Mouse (Mus musculus) heart, embryonic 12.5 days (tissue): ENCODE measurements around the gene C1qtnf4. TPM values are rescaled to one million over a fixed set of nuclear protein-coding genes. Genes with fewer than 3 reads are reported as not detected.

ENCODE experiments used
- ATAC-seq: fragments of 200-750 bp; cut with Nextera tagmentation; 2 replicates; pipeline ENCODE4 v1.8.0; 2017; ENCODE audit warnings: moderate TSS enrichment, moderate library complexity; ENCODE audit not compliant: insufficient number of reproducible peaks, low FRiP score
- H3K27ac ChIP-seq: fragments of 300-500 bp; sonication (generic); 2 replicates; pipeline ENCODE4 v1.5.1; 2016; ENCODE audit warnings: mild to moderate bottlenecking, moderate library complexity; ENCODE audit not compliant: poor library complexity, severe bottlenecking
- H3K27me3 ChIP-seq: fragments of 300-500 bp; sonication (generic); replicated peaks from 2 replicates; pipeline ENCODE4 v1.6.1; 2016; ENCODE audit warnings: mild to moderate bottlenecking, moderate library complexity
- H3K36me3 ChIP-seq: fragments of 300-500 bp; sonication (generic); 2 replicates; pipeline ENCODE4 v1.6.1; 2016; ENCODE audit warnings: mild to moderate bottlenecking, moderate library complexity
- H3K4me1 ChIP-seq: fragments of 300-500 bp; sonication (generic); replicated peaks from 2 replicates; pipeline ENCODE4 v1.6.1; 2016; ENCODE audit warnings: mild to moderate bottlenecking
- H3K4me2 ChIP-seq: fragments of 300-500 bp; sonication (generic); 2 replicates; pipeline ENCODE4 v1.6.1; 2016; ENCODE audit warnings: mild to moderate bottlenecking, moderate library complexity
- H3K4me3 ChIP-seq: fragments of 300-500 bp; sonication (generic); 2 replicates; pipeline ENCODE4 v1.5.1; 2016; ENCODE audit warnings: mild to moderate bottlenecking
- H3K9ac ChIP-seq: fragments of 300-500 bp; sonication (generic); 2 replicates; pipeline ENCODE4 v1.6.1; 2016; ENCODE audit warnings: mild to moderate bottlenecking, moderate library complexity
- H3K9me3 ChIP-seq: fragments of 300-500 bp; sonication (generic); replicated peaks from 2 replicates; pipeline ENCODE4 v1.6.1; 2016; ENCODE audit warnings: mild to moderate bottlenecking, moderate library complexity
- whole genome bisulfite sequencing: fragments of 180-500 bp; shearing (Covaris S2); methylation state at CpG from one replicate; pipeline ENCODE4 v1.1.7; 2016; 5-methylcytosine and 5-hydroxymethylcytosine counted together
- polyA plus RNA-seq: library from polyadenylated mRNA; unstranded; fragments of >200 nt; fragmentation: Nextera tagmentation; extraction: Ambion mirVana; gene quantifications from 2 replicates; pipeline ENCODE4 v1.2.1, GENCODE M21; 2016

The C1qtnf4 gene
- polyA plus RNA-seq, 1 experiment from 2014 or later, result 18.9 TPM

DNA sequence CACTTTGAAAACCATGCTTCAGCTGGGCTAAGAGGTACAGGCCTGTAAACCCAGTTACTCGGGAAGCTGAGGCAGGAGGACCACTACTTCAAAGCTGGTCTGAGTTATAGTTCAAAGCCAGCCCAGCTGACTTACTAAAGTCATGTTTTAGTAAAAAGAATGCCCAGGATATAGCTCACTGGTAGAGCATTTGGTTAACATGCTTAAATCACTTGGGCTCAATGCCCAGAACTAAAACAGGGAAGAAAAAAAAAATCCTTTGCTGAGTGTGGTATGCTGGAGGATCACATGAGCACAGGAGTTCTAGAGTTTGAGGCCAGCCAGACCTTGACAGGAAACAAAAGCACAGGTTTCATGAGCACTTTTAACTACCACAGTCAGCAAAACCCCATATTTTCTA, 26.0 kb downstream of the C1qtnf4 start:
- Histone ChIP-seq H3K9ac (no peak overlapping the region), H3K9me3 (no peaks in the 10 kb centered on the region), H3K27me3 (no peaks in the 10 kb centered on the region), H3K4me2 (no peak overlapping the region), H3K36me3 (peaks cover 78% of the 10 kb centered on the region), H3K27ac (no peak overlapping the region), H3K4me3 (no peak overlapping the region), H3K4me1 (peaks cover 27% of the 10 kb centered on the region)
- no peak for ATAC-seq
- WGBS, result 74% methylated on average over 1 of the region's 1 CpGs

DNA sequence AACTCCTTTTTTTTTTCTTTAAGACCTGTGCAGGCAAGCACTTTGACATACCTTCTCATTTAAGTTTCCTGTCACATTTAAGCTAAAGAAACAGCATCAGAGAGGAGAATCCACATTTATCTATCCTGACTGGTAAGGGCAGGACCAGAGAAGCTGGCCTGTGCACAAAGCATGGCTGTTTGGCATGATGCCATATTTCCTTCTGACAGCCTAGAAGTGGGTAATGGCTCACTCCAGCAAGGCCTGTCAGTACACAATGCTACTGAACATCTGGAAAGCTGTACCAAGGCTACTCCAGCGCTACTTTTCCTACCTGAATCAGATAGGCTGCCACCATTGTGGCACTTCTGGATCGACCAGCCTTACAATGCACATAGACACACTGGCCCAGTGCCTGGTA, 28.0 kb downstream of the C1qtnf4 start:
- Histone ChIP-seq H3K4me2 (no peak overlapping the region), H3K9ac (no peak overlapping the region), H3K9me3 (no peaks in the 10 kb centered on the region), H3K27me3 (no peaks in the 10 kb centered on the region), H3K36me3 (peaks cover 63% of the 10 kb centered on the region), H3K27ac (peak overlapping the region; percentile 30; the same call in 1 of the 2 replicates), H3K4me3 (no peak overlapping the region), H3K4me1 (peaks cover 30% of the 10 kb centered on the region)
- no peak for ATAC-seq
- 54% methylated on average over 2 of the region's 2 CpGs for WGBS

DNA sequence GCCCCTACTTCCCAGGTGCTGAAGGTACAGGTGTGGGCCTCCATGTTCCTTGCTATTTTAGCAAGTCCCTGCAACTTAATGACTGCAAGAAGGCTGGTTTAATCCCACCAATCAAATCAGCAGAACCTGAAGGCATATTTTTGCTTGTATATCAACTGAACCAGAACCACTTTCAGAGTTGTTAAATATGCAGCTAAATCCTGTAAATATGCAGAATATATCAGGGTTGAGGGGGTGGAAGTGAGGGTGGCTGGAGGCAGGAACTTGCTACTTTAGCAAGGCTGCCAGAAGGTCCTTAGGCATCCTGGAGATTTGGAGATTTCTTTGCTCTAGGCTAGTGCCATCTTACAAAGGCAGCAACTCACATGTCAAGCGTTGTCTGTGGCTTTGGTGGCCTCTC, 29.9 kb downstream of the C1qtnf4 start:
- H3K36me3 ChIP-seq, result peaks cover 46% of the 10 kb centered on the region
- H3K9me3 ChIP-seq, result no peaks in the 10 kb centered on the region
- H3K9ac ChIP-seq, result no peak overlapping the region; the same call in 1 of the 2 replicates
- ATAC-seq, result no peak
- H3K4me1 ChIP-seq, result peaks cover 28% of the 10 kb centered on the region
- no peak overlapping the region for H3K27ac ChIP-seq
- 97% methylated on average over 1 of the region's 1 CpGs for WGBS
- H3K4me3 ChIP-seq, result no peak overlapping the region
- no peaks in the 10 kb centered on the region for H3K27me3 ChIP-seq
- 0 out of 2 replicates have a peak overlapping the region, but pooled peaks have one; percentile 72 for H3K4me2 ChIP-seq

DNA sequence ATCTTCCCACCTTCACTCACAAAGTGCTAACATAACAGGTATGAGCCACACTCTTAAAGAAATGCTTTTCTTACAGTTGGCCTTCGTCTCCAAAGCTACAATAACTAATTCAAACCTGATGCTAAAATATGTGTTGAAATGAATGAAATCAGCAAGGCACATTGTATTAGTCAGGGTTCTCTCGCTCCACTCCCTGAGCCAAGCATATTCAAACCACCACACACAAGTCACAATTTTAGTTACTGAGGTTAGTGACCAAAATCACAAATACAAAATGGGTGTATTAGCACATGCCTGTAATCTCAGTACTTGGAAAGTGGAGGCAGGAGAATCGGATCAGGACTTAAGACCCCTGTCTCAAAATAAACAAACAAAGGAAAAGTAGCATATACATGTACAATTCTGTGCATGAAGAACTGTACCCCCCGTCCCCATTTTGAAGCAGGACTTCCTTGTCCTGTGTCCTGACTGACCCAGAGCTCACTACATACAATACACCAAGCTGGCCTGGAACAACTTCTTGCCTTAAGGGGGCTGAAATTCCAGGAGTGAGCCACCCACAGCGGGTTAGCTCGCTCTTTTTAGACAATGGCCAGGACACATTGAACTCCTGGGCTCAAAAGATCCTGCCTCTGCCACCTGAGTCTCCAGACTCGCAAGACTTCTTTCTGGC, 31.0 kb downstream of the C1qtnf4 start:
- Histone ChIP-seq H3K36me3 (peaks cover 35% of the 10 kb centered on the region), H3K4me3 (peak overlapping the region; percentile 84), H3K4me2 (peak overlapping the region; percentile 72), H3K9me3 (no peaks in the 10 kb centered on the region), H3K27ac (peak overlapping the region; percentile 94), H3K9ac (peak overlapping the region; percentile 98), H3K4me1 (peaks cover 37% of the 10 kb centered on the region), H3K27me3 (no peaks in the 10 kb centered on the region)
- 23% methylated on average over 7 of the region's 7 CpGs for WGBS
- peak; percentile 29; the same call in 1 of the 2 replicates for ATAC-seq

DNA sequence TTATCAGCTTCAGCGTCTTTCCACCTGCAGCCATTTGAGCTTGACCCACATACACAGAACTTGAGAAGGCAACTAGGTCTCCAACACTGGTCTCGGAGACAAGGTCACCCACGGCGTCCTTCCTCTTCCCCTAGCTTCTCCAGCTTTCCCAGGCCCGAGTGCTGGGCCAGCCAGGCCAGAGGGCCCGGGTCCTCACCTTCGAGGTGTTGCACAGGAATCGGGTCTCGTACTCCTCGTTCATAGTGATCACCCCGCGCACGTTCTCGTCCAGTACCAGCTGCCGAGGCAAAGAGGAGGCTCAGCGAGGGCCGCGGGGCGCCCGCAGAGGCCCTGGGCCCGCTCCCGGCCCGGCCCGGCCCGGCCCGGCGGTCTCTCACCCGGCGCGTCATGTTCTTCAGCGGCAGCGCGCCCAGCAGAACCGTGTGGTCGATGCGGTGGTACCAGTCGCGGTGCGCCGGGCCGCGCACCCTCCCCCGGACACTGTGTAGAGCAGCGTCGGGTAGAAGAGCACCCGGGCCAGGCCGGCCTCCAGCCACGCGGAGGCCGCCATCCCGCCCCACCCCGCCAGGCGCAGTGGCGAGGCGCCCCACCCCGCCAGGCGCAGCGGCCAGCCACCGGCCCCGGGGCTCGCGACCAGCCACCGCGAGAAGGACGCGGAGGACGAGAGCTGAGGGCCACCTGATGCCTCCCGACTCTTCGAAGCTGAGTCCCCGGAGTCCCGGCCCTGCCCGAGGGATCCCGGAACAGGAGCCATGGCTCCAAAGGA, 31.8 kb downstream of the C1qtnf4 start:
- peak overlapping the region; percentile 84 for H3K4me3 ChIP-seq
- peaks cover 37% of the 10 kb centered on the region for H3K4me1 ChIP-seq
- ATAC-seq, result peak; percentile 89
- no peaks in the 10 kb centered on the region for H3K27me3 ChIP-seq
- peak overlapping the region; percentile 72 for H3K4me2 ChIP-seq
- peak overlapping the region; percentile 94 for H3K27ac ChIP-seq
- no peaks in the 10 kb centered on the region for H3K9me3 ChIP-seq
- peak overlapping the region; percentile 98 for H3K9ac ChIP-seq
- under 1% methylated on average over 69 of the region's 73 CpGs for WGBS
- peaks cover 30% of the 10 kb centered on the region for H3K36me3 ChIP-seq

DNA sequence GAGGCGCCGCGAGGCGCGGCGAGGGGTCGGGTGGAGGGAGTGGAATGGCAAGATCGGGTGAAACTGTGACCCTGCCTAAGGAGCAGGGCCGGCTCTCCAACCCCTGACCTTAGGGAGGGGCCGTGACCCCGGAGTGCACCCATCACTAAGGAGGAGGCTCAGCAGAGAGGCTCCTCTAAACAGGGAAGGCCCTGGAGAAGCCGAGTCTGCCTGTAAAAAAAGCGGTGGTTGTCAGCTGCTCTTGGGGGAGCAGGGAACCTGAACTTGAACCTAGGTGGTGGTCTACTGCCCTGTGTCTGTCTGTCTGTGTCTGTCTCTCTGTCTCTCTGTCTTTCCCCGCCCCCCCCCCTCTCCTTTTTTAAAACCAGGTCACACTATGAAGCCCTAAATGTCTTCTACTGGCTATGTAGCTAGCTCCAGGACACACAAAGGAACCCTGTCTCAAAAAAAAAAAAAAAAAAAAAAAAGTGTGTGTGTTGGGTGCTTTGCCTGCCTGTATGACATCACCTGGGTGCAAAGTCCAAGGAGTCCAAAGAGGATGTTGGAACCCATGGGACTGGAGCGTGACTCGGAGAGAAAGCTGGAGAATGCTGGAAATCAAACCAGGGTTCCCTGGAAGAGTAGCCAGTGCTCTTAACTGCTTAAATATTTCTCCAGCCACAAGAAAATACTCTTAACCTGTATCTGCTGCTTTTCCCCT, 32.5 kb downstream of the C1qtnf4 start:
- H3K4me1 ChIP-seq, result peaks cover 37% of the 10 kb centered on the region
- peak overlapping the region; percentile 72 for H3K4me2 ChIP-seq
- ATAC-seq, result peak; percentile 69
- no peaks in the 10 kb centered on the region for H3K27me3 ChIP-seq
- H3K9ac ChIP-seq, result peak overlapping the region; percentile 98
- H3K36me3 ChIP-seq, result peaks cover 24% of the 10 kb centered on the region
- peak overlapping the region; percentile 94 for H3K27ac ChIP-seq
- peak overlapping the region; percentile 84 for H3K4me3 ChIP-seq
- 11% methylated on average over 16 of the region's 16 CpGs for WGBS
- no peaks in the 10 kb centered on the region for H3K9me3 ChIP-seq

DNA sequence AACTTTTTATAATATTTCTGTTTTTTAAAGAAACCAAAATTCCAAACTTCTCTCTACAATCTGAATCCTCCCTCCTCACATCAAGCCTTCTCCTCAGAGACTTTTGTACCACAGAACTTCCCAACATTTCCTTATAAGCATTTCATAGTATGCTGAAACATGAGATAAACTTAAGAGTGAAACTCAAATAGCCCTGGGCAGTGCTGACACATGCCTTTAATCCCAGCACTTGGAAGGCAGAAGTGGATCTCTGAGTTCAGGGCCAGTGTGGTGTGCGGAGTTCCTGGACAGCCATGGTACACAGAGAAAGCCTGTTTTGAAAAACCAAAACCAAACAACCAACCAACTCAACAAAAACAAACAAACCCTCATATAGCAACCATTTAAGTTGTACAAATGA, 35.5 kb downstream of the C1qtnf4 start:
- Histone ChIP-seq H3K27ac (peak overlapping the region; percentile 26; the same call in 1 of the 2 replicates), H3K4me2 (no peak overlapping the region), H3K9ac (no peak overlapping the region), H3K9me3 (no peaks in the 10 kb centered on the region), H3K36me3 (no peaks in the 10 kb centered on the region), H3K27me3 (0 out of 2 replicates have a peak, but pooled peaks cover 5% of the 10 kb centered on the region), H3K4me1 (peaks cover 19% of the 10 kb centered on the region), H3K4me3 (no peak overlapping the region)
- ATAC-seq, result no peak
- WGBS, result 50% methylated on average over 1 of the region's 1 CpGs

DNA sequence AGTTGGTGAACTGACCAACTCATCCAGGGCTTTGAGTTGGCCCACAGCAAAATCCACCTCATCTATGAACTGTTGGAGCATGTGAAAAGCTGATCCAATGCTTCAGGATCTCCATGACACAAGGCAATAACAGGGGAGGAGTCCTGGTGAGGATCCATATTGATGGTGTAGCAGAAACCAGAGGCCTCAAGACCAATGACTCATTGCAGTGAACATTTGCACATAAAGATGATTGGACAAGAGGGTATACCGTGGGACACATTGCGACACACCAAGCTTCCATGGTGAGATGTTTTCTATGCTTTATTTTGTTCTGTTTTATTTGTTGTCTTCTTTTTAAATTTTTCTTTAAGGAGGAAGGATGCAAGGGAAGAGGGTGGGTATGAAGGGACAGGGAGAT, 37.0 kb downstream of the C1qtnf4 start:
- no peak overlapping the region for H3K27ac ChIP-seq
- WGBS, result 89% methylated on average over 2 of the region's 2 CpGs
- H3K9me3 ChIP-seq, result no peaks in the 10 kb centered on the region
- no peak for ATAC-seq
- no peaks in the 10 kb centered on the region for H3K36me3 ChIP-seq
- peaks cover 14% of the 10 kb centered on the region; the same call in 1 of the 2 replicates for H3K4me1 ChIP-seq
- H3K4me3 ChIP-seq, result no peak overlapping the region
- 0 out of 2 replicates have a peak, but pooled peaks cover 5% of the 10 kb centered on the region for H3K27me3 ChIP-seq
- H3K4me2 ChIP-seq, result no peak overlapping the region
- no peak overlapping the region for H3K9ac ChIP-seq

DNA sequence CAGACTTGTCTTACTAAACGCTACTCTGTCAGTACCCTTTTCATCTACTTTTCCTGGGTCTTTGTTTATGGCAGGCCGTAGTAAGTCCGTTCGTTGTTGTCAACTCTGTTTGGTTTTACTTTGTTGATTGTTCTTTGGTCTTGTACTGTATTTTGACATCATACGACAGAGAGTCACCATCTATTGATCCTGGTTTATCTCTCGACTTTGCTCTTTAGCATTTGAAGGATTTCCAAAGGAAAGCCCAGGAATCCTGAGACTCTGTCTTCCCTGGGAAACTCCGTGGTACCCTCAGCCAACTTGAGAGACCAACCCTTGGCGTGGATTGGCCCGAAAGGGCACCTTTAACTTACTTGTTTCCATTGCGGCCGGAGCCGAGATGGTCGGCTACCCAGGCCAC, 42.9 kb downstream of the C1qtnf4 start:
- H3K4me1 ChIP-seq, result no peaks in the 10 kb centered on the region
- H3K27me3 ChIP-seq, result 0 out of 2 replicates have a peak, but pooled peaks cover 11% of the 10 kb centered on the region
- no peak for ATAC-seq
- no peak overlapping the region for H3K4me3 ChIP-seq
- no peak overlapping the region for H3K4me2 ChIP-seq
- no peaks in the 10 kb centered on the region for H3K9me3 ChIP-seq
- H3K27ac ChIP-seq, result no peak overlapping the region
- H3K9ac ChIP-seq, result no peak overlapping the region
- 84% methylated on average over 13 of the region's 13 CpGs for WGBS
- H3K36me3 ChIP-seq, result no peaks in the 10 kb centered on the region

DNA sequence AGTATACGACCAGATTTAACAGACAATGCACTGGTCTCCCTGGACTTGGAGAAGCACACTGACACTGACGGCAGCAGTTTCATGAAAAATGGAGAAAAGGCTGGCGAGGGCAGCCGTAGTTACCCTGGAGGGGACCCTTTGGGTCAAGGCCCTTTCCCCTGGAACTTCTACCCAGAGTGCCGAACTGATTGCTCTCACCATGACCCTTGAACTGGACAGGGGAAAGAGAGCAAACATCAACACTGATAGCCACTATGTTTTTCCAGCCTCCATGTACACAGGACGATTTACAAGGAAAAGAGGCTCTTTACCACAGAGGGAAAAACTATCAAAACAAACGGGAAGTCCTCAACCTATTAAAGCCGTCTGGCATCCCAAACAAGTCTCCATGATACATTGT, 46.2 kb downstream of the C1qtnf4 start:
- Histone ChIP-seq H3K27me3 (0 out of 2 replicates have a peak, but pooled peaks cover 6% of the 10 kb centered on the region), H3K36me3 (no peaks in the 10 kb centered on the region), H3K4me2 (no peak overlapping the region), H3K4me3 (no peak overlapping the region), H3K4me1 (no peaks in the 10 kb centered on the region), H3K9ac (no peak overlapping the region), H3K9me3 (no peaks in the 10 kb centered on the region), H3K27ac (no peak overlapping the region)
- ATAC-seq, result no peak
- WGBS, result 65% methylated on average over 8 of the region's 8 CpGs

DNA sequence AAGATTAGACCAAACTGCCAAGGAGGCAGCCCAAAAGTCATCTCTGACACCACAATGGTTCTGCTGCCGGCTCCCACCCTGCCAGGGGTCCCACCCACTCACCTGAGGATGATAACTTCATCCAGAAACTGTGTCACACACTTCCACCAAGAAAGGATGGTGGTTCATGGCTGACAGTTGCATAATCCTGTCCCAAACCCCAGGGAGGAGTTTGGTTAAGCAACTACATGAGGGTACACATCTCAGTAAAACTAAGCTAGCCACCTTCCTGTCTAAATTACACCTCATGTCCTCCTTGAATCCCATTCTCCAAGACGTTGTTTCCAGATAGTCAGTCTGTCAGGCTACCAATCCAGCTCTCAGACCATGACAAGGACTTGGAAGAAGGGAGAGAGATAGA, 46.6 kb downstream of the C1qtnf4 start:
- Histone ChIP-seq H3K27me3 (0 out of 2 replicates have a peak, but pooled peaks cover 6% of the 10 kb centered on the region), H3K4me3 (no peak overlapping the region), H3K27ac (no peak overlapping the region), H3K9ac (no peak overlapping the region), H3K36me3 (no peaks in the 10 kb centered on the region), H3K9me3 (no peaks in the 10 kb centered on the region), H3K4me2 (no peak overlapping the region), H3K4me1 (no peaks in the 10 kb centered on the region)
- ATAC-seq, result no peak
- 59% methylated on average over 2 of the region's 2 CpGs for WGBS
